Mouse (Mus musculus): ENCODE measurements around the gene Ddc.

- TF ChIP-seq CTCF (IDR thresholded peaks at IDR 0.05; ENCODE audit: insufficient read depth, low read depth, low read length) (no peak), POLR2A (IDR thresholded peaks at IDR 0.05; ENCODE audit: insufficient read depth, low read depth, low read length) (no peak)
Observed at GRCm38 (mm10) chr11:11772196-11772595, 125.7 kb downstream of the Ddc start.
